Mouse (Mus musculus) heart, embryonic 11.5 days (tissue): ENCODE data around the gene Scyl1. TPM values are rescaled to one million over a fixed set of nuclear protein-coding genes. Genes with fewer than 3 reads are reported as not detected.

Source experiments
- ATAC-seq: fragments of 200-750 bp; cut with Nextera tagmentation; replicated peaks from 2 replicates; pipeline ENCODE4 v1.8.0; 2017; ENCODE audit warnings: moderate library complexity; ENCODE audit not compliant: insufficient number of reproducible peaks, low FRiP score, low TSS enrichment
- H3K27ac ChIP-seq: fragments of 300-500 bp; sonication (generic); 2 replicates; pipeline ENCODE4 v1.5.1; 2014; ENCODE audit warnings: mild to moderate bottlenecking, low read depth, low read length
- H3K27me3 ChIP-seq: fragments of 300-500 bp; sonication (generic); 2 replicates; pipeline ENCODE4 v1.6.1; 2014; ENCODE audit warnings: mild to moderate bottlenecking, low read length, mixed read lengths; ENCODE audit not compliant: control insufficient read depth, insufficient read depth
- H3K36me3 ChIP-seq: fragments of 300-500 bp; sonication (generic); 2 replicates; pipeline ENCODE4 v1.6.1; 2014; ENCODE audit warnings: mild to moderate bottlenecking, low read length, moderate library complexity, mixed read lengths; ENCODE audit not compliant: control insufficient read depth, insufficient read depth
- H3K4me1 ChIP-seq: fragments of 300-500 bp; sonication (generic); 2 replicates; pipeline ENCODE4 v1.6.1; 2014; ENCODE audit warnings: low read length; ENCODE audit not compliant: control insufficient read depth, insufficient read depth
- H3K4me2 ChIP-seq: fragments of 300-500 bp; sonication (generic); 2 replicates; pipeline ENCODE4 v1.6.1; 2014; ENCODE audit warnings: mild to moderate bottlenecking, moderate library complexity
- H3K4me3 ChIP-seq: fragments of 300-500 bp; sonication (generic); 2 replicates; pipeline ENCODE4 v1.5.1; 2014; ENCODE audit warnings: low read depth, low read length
- H3K9ac ChIP-seq: fragments of 300-500 bp; sonication (generic); 2 replicates; pipeline ENCODE4 v1.6.1; 2014; ENCODE audit warnings: mild to moderate bottlenecking, low read depth, low read length, moderate library complexity
- H3K9me3 ChIP-seq: fragments of 300-500 bp; sonication (generic); replicated peaks from 2 replicates; pipeline ENCODE4 v1.6.1; 2016; ENCODE audit warnings: low read length; ENCODE audit not compliant: control insufficient read depth
- WGBS: fragments of 180-500 bp; shearing (Covaris S2); extraction: QIAGEN DNeasy Blood & Tissue Kit; methylation state at CpG from one replicate; pipeline ENCODE4 v1.1.7; 2014; ENCODE audit not compliant: insufficient replicate concordance; 5-methylcytosine and 5-hydroxymethylcytosine counted together
- polyA plus RNA-seq: library from polyadenylated mRNA; unstranded; fragments of >200 nt; fragmentation: Nextera tagmentation; extraction: Ambion mirVana; gene quantifications from 2 replicates; pipeline ENCODE4 v1.2.1, GENCODE M21; 2014

The Scyl1 gene
- polyA plus RNA-seq, 1 experiment from 2014 or later: 59.4 TPM

DNA sequence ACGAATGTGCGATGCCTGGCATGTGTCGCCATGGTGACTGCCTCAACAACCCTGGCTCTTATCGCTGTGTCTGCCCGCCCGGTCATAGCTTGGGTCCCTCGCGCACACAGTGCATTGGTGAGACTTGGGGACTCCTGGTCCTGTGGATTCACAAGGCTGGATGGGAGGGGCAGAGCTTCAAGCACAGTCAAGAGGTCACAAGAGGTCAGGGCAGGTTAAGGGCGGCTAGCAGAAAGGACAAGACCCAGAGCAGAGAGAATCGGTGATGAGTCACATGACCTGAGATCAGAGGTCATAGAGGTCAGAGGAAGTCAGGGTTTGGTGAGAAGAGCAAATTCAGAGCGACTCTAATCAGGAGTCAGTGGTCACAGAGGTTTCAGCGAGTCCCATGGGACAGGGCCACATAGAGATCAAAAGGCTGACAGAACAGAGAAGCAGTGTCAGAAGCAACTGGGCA is 24.3 kb downstream of the Scyl1 start:
- H3K27ac ChIP-seq: no peak overlapping the region
- H3K36me3 ChIP-seq: no peaks in the 10 kb centered on the region
- 30% methylated on average over 12 of the region's 12 CpGs for WGBS
- no peak for ATAC-seq
- no peak overlapping the region for H3K9ac ChIP-seq
- peaks cover 74% of the 10 kb centered on the region for H3K27me3 ChIP-seq
- H3K9me3 ChIP-seq: no peaks in the 10 kb centered on the region
- peaks cover 29% of the 10 kb centered on the region for H3K4me1 ChIP-seq
- H3K4me2 ChIP-seq: no peak overlapping the region
- H3K4me3 ChIP-seq: no peak overlapping the region

DNA sequence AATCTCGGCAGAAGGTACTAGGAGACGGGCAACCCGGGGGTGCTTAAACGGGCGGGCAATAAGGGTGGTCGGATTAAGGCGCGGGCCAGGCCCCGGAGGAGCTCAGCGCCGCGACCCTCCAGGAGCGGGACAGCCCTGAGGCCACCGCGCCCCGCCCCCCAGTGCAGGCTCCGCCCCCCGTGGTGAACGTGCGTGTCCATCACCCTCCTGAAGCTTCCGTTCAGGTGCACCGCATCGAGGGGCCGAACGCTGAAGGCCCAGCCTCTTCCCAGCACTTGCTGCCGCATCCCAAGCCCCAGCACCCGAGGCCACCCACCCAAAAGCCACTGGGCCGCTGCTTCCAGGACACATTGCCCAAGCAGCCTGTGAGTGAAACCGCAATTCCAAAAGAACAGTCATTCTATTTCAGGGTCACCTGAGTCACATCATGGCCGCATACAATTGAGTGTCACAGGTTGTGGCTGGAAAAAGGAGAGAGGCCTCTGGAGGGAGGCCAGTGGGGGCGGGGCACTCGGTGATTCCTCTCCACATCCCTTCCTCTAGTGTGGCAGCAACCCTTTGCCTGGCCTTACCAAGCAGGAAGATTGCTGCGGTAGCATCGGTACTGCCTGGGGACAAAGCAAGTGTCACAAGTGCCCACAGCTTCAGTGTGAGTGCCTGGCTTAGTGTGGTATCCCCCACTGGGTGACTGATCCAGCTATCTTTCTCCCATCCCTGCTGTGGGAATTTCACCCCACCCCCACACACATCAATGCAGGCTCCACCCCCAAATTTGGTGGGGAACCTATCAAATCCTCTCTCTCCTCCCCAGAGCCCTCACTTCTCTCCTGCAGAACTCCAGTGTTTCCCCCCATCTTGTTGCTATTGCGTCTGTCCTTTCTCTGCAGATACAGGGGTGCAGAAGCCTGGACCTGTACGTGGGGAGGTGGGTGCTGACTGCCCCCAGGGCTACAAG is 25.2 kb downstream of the Scyl1 start:
- ATAC-seq: no peak
- WGBS: 7% methylated on average over 36 of the region's 36 CpGs
- H3K4me3 ChIP-seq: peak overlapping the region; percentile 35
- no peaks in the 10 kb centered on the region for H3K9me3 ChIP-seq
- peaks cover 26% of the 10 kb centered on the region for H3K4me1 ChIP-seq
- H3K27me3 ChIP-seq: peaks cover 70% of the 10 kb centered on the region
- no peaks in the 10 kb centered on the region for H3K36me3 ChIP-seq
- H3K27ac ChIP-seq: no peak overlapping the region
- H3K9ac ChIP-seq: peak overlapping the region; percentile 44; the same call in 1 of the 2 replicates
- peak overlapping the region; percentile 64 for H3K4me2 ChIP-seq

DNA sequence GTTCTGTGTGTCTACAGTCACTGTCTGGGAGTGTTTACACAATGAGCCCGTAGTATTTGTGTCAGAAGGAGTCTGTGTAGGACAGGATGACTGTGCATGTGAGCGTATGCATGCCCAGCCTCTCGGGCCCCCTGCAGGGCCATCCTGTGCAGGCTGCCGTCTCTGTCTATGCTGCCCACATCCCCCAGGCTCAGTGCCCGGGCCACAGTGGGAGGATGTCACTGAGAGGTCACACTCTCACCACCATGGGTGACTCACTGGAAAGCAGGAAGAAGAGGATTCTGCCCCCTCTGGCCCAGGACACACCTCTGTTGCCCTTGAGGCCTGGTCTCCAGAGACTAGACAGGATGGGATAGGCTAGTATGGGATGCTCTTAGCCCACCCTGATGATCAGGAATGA is 27.6 kb downstream of the Scyl1 start:
- ATAC-seq: no peak
- Histone ChIP-seq H3K36me3 (no peaks in the 10 kb centered on the region), H3K4me1 (peaks cover 29% of the 10 kb centered on the region), H3K9me3 (no peaks in the 10 kb centered on the region), H3K27me3 (peaks cover 59% of the 10 kb centered on the region), H3K9ac (no peak overlapping the region), H3K27ac (no peak overlapping the region), H3K4me2 (no peak overlapping the region; the same call in 1 of the 2 replicates), H3K4me3 (no peak overlapping the region)
- WGBS: 67% methylated on average over 5 of the region's 5 CpGs

DNA sequence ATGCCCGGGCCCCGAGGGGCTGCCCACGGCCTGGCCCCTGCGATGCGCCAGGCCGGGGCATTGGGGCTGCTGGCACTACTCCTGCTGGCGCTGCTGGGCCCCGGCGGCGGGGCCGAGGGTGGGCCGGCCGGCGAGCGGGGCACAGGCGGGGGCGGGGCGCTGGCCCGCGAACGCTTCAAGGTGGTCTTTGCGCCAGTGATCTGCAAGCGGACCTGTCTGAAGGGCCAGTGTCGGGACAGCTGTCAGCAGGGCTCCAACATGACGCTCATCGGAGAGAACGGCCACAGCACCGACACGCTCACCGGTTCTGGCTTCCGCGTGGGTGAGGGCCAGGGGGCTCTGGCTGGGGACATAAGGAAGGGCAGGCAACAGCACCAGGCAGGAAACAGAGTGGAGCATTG is 29.0 kb downstream of the Scyl1 start:
- no peak for ATAC-seq
- Histone ChIP-seq H3K4me3 (peak overlapping the region; percentile 66), H3K4me1 (peaks cover 29% of the 10 kb centered on the region), H3K36me3 (no peaks in the 10 kb centered on the region), H3K4me2 (peak overlapping the region; percentile 77), H3K9me3 (no peaks in the 10 kb centered on the region), H3K9ac (peak overlapping the region; percentile 84), H3K27ac (peak overlapping the region; percentile 82), H3K27me3 (peaks cover 55% of the 10 kb centered on the region)
- WGBS: under 1% methylated on average over 32 of the region's 32 CpGs

DNA sequence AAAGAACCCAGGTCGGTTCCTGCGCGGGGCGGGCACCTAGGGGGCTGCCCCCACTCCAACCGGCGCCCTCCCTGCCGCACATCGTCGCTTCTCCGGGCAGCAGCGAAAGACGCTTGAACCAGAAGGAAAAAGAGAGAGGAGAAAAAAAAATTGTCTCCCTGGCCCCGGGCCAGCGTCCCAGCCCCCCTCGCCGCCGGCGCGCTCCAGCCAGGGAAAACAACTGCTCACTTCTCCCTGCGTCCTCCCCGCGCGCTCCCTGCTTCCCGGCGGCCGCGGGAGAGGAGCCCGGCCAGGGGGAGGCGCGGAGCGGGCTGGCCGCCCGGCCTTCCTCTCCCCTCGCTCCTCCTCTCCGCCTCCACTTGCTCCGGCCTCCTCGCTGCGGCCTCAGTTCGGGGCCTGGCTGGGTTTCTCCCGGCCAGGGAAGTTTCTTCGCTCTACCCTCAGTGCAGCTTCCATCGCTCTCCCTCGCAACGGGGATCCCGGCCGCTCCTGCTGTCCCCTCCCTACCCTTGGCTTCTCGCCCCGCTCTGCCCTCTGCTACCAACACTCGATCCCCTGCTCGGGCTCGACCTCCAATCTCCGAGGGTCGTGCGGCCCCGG is 29.5 kb downstream of the Scyl1 start:
- H3K9me3 ChIP-seq: no peaks in the 10 kb centered on the region
- H3K27ac ChIP-seq: peak overlapping the region; percentile 82
- H3K4me2 ChIP-seq: peak overlapping the region; percentile 77
- peak overlapping the region; percentile 84 for H3K9ac ChIP-seq
- H3K27me3 ChIP-seq: peaks cover 51% of the 10 kb centered on the region
- H3K4me1 ChIP-seq: peaks cover 25% of the 10 kb centered on the region
- peak overlapping the region; percentile 66 for H3K4me3 ChIP-seq
- under 1% methylated on average over 44 of the region's 55 CpGs for WGBS
- ATAC-seq: 0 out of 2 replicates have a peak, but pooled peaks have one; percentile 22
- H3K36me3 ChIP-seq: no peaks in the 10 kb centered on the region

DNA sequence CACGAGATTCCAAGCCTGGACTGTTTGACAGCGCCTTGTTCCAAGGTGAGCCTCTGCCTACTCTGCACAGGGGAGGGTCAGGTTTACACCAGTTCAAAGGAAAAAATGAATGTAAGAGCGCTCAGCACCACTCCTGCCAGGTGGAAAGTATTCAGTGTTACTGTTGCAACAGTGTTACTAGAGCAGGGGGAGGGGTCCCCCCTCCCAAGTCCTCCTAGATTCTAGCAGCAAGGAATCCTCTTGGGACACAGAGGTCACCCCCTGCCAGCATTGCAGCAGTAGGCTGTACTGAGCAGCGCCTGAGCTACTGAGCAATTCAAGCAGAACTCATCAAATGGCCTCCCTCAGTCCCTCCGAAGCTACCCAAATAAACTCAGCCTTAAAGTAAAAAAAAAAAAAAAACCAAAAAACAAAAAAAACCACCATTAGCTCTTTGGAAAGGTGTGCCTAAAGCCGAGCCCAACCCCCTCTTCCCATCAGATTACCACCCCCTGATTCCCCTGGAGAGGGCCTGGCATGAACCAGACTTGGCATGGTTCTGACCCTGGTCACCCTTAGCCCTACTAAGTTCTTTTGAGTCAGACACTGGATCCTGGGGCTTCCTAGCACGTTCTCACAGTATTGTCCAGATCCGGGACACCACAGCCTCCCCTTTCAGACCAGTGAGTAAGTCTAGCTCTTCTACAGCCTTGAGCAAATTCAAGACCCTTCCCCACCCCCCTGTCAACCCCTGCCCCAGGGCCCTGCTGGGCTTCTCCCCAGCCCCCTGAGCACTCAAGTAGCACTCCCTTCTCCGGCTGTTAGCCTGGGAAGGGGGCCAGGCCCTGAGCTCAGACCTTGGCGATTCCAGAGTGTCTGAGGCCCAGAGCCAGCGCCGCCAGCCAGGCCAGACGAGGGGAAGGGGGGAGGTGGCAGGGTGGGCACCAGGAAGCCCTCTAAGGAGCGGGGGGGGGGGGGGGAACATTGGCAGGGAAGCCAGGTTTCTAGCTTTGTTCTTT is 30.6 kb downstream of the Scyl1 start, which contains the start of gene Ltbp3:
Gene Ltbp3, plus strand, starts transcription at position 585 of the 998 bp plus-strand sequence.
- Histone ChIP-seq H3K4me1 (peaks cover 15% of the 10 kb centered on the region), H3K4me3 (peak within 1 kb of the TSS; percentile 66), H3K9me3 (no peaks in the 10 kb centered on the region), H3K27me3 (peaks cover 39% of the 10 kb centered on the region), H3K4me2 (peak within 1 kb of the TSS; percentile 77), H3K36me3 (no peaks in the 10 kb centered on the region), H3K9ac (peak within 1 kb of the TSS; percentile 84), H3K27ac (peak within 1 kb of the TSS; percentile 82)
- WGBS: 26% methylated on average over 13 of the region's 14 CpGs
- ATAC-seq: peak; percentile 18; the same call in 1 of the 2 replicates

DNA sequence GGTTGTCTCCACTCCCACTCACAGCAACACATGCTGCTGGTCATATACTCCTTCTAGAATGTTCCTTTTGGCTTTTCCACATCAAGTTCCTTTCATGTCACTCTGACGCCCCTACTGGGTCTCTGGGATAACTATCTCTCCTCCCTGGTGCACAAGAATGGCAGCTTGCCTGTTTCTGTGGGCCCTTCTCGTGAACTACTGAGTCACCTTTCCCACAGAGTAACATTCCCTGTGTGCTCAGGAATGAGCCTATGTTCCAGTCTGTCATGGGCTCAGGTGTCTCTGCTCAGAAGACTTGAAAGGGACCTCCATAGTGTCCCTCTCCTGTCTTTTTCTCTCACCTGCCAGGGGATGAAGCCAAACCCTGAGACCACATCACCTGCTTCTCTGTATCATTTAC is 31.8 kb downstream of the Scyl1 start:
- no peak for ATAC-seq
- H3K36me3 ChIP-seq: no peaks in the 10 kb centered on the region
- no peak overlapping the region for H3K4me2 ChIP-seq
- H3K4me3 ChIP-seq: no peak overlapping the region
- 38% methylated on average over 2 of the region's 2 CpGs for WGBS
- H3K9ac ChIP-seq: no peak overlapping the region
- H3K27ac ChIP-seq: no peak overlapping the region
- peaks cover 12% of the 10 kb centered on the region for H3K4me1 ChIP-seq
- H3K9me3 ChIP-seq: no peaks in the 10 kb centered on the region
- H3K27me3 ChIP-seq: peaks cover 28% of the 10 kb centered on the region

DNA sequence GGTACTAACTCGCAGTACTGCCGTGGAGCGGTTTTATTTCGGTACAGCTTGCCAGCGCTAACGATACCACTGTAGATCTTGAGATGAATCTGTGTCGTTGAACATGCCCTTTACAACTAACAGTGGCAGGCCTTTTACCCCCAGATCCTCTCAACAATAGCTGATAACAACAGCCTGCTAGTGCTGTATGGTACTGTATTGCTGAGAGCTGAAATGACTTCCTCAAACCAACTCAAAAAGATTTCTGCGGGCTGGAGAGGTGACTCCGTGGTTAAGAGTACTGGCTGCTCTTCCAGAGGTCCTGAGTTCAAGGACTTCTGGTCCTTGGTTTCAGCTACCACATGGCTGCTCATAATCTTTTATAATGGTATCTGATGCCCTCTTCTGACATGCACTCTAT is 36.9 kb downstream of the Scyl1 start:
- no peaks in the 10 kb centered on the region for H3K36me3 ChIP-seq
- 74% methylated on average over 9 of the region's 9 CpGs for WGBS
- peaks cover 14% of the 10 kb centered on the region for H3K4me1 ChIP-seq
- no peak overlapping the region for H3K4me3 ChIP-seq
- H3K9ac ChIP-seq: no peak overlapping the region
- no peak overlapping the region for H3K27ac ChIP-seq
- no peak overlapping the region for H3K4me2 ChIP-seq
- H3K9me3 ChIP-seq: no peaks in the 10 kb centered on the region
- no peak for ATAC-seq
- H3K27me3 ChIP-seq: peaks cover 1% of the 10 kb centered on the region
